22 mouse cellular contexts compared by ENCODE assay signal in the genomic region with DNA sequence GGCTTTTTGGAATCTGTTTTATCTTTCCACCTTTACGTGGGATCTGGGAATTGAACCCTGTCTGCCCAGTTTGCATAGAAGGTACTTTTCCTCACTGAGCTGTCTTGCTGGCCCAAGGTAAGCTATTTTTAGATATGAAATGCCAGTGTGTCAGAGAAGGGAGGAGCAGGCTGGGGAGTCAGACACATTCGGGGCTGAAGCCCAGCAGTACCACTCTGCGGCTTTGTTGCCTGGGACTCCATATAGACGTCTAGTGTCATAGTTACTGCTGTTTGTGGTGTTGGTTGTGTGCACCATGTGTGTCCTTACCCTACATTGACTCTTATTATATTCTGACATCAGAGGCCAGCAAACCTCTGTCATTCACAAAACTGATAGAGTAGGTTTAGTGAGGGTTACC.
A peak's percentile ranks its signal among the peaks of the same experiment; 100 is the strongest.
DNase-seq lines count a peak whose midpoint lies in the region; TF ChIP-seq lines count a peak whose summit lies in the region.
"Had no signal": no experiment of that assay in that cellular context is flagged by ENCODE, and none has a peak within 500 bp of the region (broad histone marks: within the 10 kb centered on the region; RNA-seq: fewer than 3 reads in every experiment).

No protein-coding gene starts in this region.

- no peaks in the 10 kb centered on the region for H3K27me3 ChIP-seq in heart, embryonic 10.5 days (ENCODE audit: insufficient read depth, poor library complexity, severe bottlenecking)
- no peaks in the 10 kb centered on the region for H3K27me3 ChIP-seq in kidney, adult 2 months (replicated peaks; ENCODE audit: control insufficient read depth, insufficient read depth, low read length)
- H3K27me3 ChIP-seq: CH12.LX; embryonic facial prominence, embryonic 12.5 days; forebrain, embryonic 13.5 days; forebrain, embryonic 15.5 days; Patski had no signal

- peak; percentile 51 for DNase-seq in adrenal gland, adult 2 months
- no peak for DNase-seq in adrenal gland, adult 8-10 months
- DNase-seq in gastrocnemius, adult 2 months: no peak
- DNase-seq in gastrocnemius, postnatal 10 days: no peak
- DNase-seq in heart, embryonic 10.5 days (ENCODE audit: low spot score): peak; percentile 58
- DNase-seq in heart, postnatal 36 days: no peak
- no peak for DNase-seq in kidney, adult 2 months
- DNase-seq in kidney, postnatal 36 days: no peak
- DNase-seq: B cell, adult 2 months; cerebellum, adult 11-12 months; cerebellum, adult 2 months; cerebellum, adult 9-10 months; cerebellum, postnatal 10 days; cerebellum, postnatal 25 days; forebrain, postnatal 0 days had no signal

- TF ChIP-seq POLR2A in kidney, adult 2 months (IDR thresholded peaks at IDR 0.05; ENCODE audit: low read depth, low read length): no peak

- no peak for TF ChIP-seq CTCF in gastrocnemius, adult 2 months (IDR thresholded peaks at IDR 0.05)
- no peak for TF ChIP-seq CTCF in kidney, adult 2 months (conservative IDR thresholded peaks at IDR 0.05; ENCODE audit: insufficient read depth, insufficient read length, low read depth, low read length)

- H3K36me3 ChIP-seq in heart, embryonic 10.5 days: 0 out of 2 replicates have a peak, but pooled peaks cover under 1% of the 10 kb centered on the region
- H3K36me3 ChIP-seq in kidney, adult 2 months (ENCODE audit: control insufficient read depth, insufficient read depth, low read length): no peaks in the 10 kb centered on the region
- H3K36me3 ChIP-seq: G1E had no signal

- no peaks in the 10 kb centered on the region for H3K9me3 ChIP-seq in heart, embryonic 10.5 days
- H3K9me3 ChIP-seq: embryonic facial prominence, embryonic 10.5 days; embryonic facial prominence, embryonic 12.5 days; forebrain, embryonic 13.5 days; forebrain, embryonic 15.5 days had no signal

- WGBS in heart, embryonic 10.5 days: 63% methylated on average over 4 of the region's 4 CpGs
- 80% methylated on average over 4 of the region's 4 CpGs for WGBS in kidney, adult 2 months

- no peak overlapping the region for H3K4me3 ChIP-seq in gastrocnemius, adult 2 months
- no peak overlapping the region for H3K4me3 ChIP-seq in heart, embryonic 10.5 days
- no peak overlapping the region for H3K4me3 ChIP-seq in kidney, adult 2 months (ENCODE audit: insufficient read depth, low read depth, low read length)
- H3K4me3 ChIP-seq: embryonic facial prominence, embryonic 10.5 days; embryonic facial prominence, embryonic 12.5 days; forebrain, embryonic 13.5 days; forebrain, embryonic 15.5 days had no signal

- intact Hi-C loops in gastrocnemius, adult 2 months (cut with DNase I): no loop called here
- intact Hi-C loops in heart, postnatal 36 days (cut with DNase I): no loop called here

- H3K27ac ChIP-seq in gastrocnemius, adult 2 months: peak overlapping the region; percentile 56
- H3K27ac ChIP-seq in heart, embryonic 10.5 days: no peak overlapping the region
- peak overlapping the region; percentile 47; the same call in 1 of the 2 replicates for H3K27ac ChIP-seq in kidney, adult 2 months (ENCODE audit: insufficient read depth, low read depth, low read length)
- H3K27ac ChIP-seq: embryonic facial prominence, embryonic 10.5 days; embryonic facial prominence, embryonic 12.5 days; forebrain, embryonic 13.5 days; forebrain, embryonic 15.5 days had no signal

- 0 out of 2 replicates have a peak, but pooled peaks cover 7% of the 10 kb centered on the region for H3K4me1 ChIP-seq in heart, embryonic 10.5 days
- peaks cover 8% of the 10 kb centered on the region; the same call in 1 of the 2 replicates for H3K4me1 ChIP-seq in kidney, adult 2 months (ENCODE audit: control insufficient read depth, insufficient read depth, low read length)
- H3K4me1 ChIP-seq: embryonic facial prominence, embryonic 12.5 days; forebrain, embryonic 15.5 days had no signal

Comparison
In these comparisons a context has a peak if more than half of its experiments do, and no peak if none do; other contexts are left out.
1. DNase-seq: peak in adrenal gland, adult 2 months (single experiment) and heart, embryonic 10.5 days (single experiment); none in adrenal gland, adult 8-10 months (single experiment), gastrocnemius, adult 2 months (single experiment), gastrocnemius, postnatal 10 days (single experiment), heart, postnatal 36 days (0 of 2), kidney, adult 2 months (single experiment) and kidney, postnatal 36 days (0 of 2).